ENCODE assay signal across 8 mouse cellular contexts in the genomic region with DNA sequence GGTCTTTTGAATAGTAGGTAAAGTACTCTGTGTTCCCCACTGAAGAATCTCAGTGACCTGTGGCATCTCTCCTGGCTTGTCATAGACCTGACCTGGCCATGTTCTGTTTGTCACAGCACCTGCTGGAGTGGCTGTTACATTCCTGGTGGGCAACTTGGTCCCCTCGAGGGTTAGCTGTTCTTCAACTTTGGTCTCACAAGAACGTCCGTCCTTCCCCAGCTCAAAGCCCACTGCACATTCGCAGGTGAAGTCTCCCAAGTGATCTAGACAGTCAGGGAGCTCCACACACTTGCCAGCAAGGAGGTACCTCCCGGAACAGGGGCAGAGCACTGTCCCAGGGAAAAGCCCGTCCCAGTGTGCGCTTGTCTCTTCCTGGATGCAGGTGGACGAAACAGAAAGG. TPM values are rescaled to one million over a fixed set of nuclear protein-coding genes. Genes with fewer than 3 reads are reported as not detected.
DNase-seq lines count a peak whose midpoint lies in the region; ATAC-seq and TF ChIP-seq lines count a peak whose summit lies in the region.

No protein-coding gene starts in this region.

- 0 out of 2 replicates have a peak, but pooled peaks have one; percentile 24 for ATAC-seq in frontal cortex, adult (ENCODE audit: low TSS enrichment)
- ATAC-seq in heart, embryonic 16.5 days (replicated peaks; ENCODE audit: extremely low read depth, insufficient read depth, low FRiP score): no peak
- no peak for ATAC-seq in liver, embryonic 16.5 days (ENCODE audit: low read depth)

- H3K27ac ChIP-seq in ES-E14 (ENCODE audit: insufficient read depth, low read depth, low read length, poor library complexity, severe bottlenecking): no peak overlapping the region
- peak overlapping the region; percentile 88 for H3K27ac ChIP-seq in heart, embryonic 16.5 days (ENCODE audit: low read length)
- H3K27ac ChIP-seq in liver, embryonic 16.5 days (ENCODE audit: low read length): no peak overlapping the region

- WGBS in heart, embryonic 16.5 days: 21% methylated on average over 8 of the region's 8 CpGs
- WGBS in liver, embryonic 16.5 days (ENCODE audit: insufficient replicate concordance): 11% methylated on average over 8 of the region's 8 CpGs

- peaks cover 0 to 2% of the 10 kb centered on the region in 2 experiments; a peak in 1 of 4 replicates for H3K4me1 ChIP-seq in ES-E14 (ENCODE audit: control insufficient read depth in 2 of 2, insufficient read depth in 2 of 2, low read length in 2 of 2, poor library complexity in 1 of 2)
- no peaks in the 10 kb centered on the region for H3K4me1 ChIP-seq in heart, embryonic 16.5 days (ENCODE audit: control insufficient read depth, insufficient read depth, low read length)
- no peaks in the 10 kb centered on the region for H3K4me1 ChIP-seq in liver, embryonic 16.5 days (ENCODE audit: control insufficient read depth, low read depth, low read length)

- no peaks in the 10 kb centered on the region for H3K36me3 ChIP-seq in ES-E14 (ENCODE audit: control insufficient read depth, insufficient read depth, low read length, poor library complexity, severe bottlenecking)
- H3K36me3 ChIP-seq in heart, embryonic 16.5 days (ENCODE audit: control insufficient read depth, insufficient read depth): no peaks in the 10 kb centered on the region
- H3K36me3 ChIP-seq in liver, embryonic 16.5 days (ENCODE audit: control insufficient read depth, insufficient read depth): no peaks in the 10 kb centered on the region

- H3K4me2 ChIP-seq in heart, embryonic 16.5 days (ENCODE audit: low read depth, low read length): peak overlapping the region; percentile 70
- peak overlapping the region; percentile 37; the same call in 1 of the 2 replicates for H3K4me2 ChIP-seq in liver, embryonic 16.5 days (ENCODE audit: low read depth, low read length)

- peak overlapping the region; percentile 21 to 55 for H3K4me3 ChIP-seq in ES-E14 (ENCODE audit: insufficient read depth in 1 of 2, low read depth in 1 of 2, low read length in 2 of 2, poor library complexity in 1 of 2, severe bottlenecking in 1 of 2)
- H3K4me3 ChIP-seq in heart, embryonic 16.5 days (ENCODE audit: low read length): peak overlapping the region; percentile 57
- H3K4me3 ChIP-seq in liver, embryonic 16.5 days (ENCODE audit: low read depth, low read length): peak overlapping the region; percentile 24

- no peaks in the 10 kb centered on the region for H3K9me3 ChIP-seq in ES-E14 (ENCODE audit: control insufficient read depth, insufficient read depth, low read depth, low read length)
- no peaks in the 10 kb centered on the region for H3K9me3 ChIP-seq in heart, embryonic 16.5 days (replicated peaks; ENCODE audit: control insufficient read depth, low read length)
- H3K9me3 ChIP-seq in liver, embryonic 16.5 days (replicated peaks; ENCODE audit: control insufficient read depth, low read length): no peaks in the 10 kb centered on the region

- H3K9ac ChIP-seq in ES-E14 (ENCODE audit: insufficient read depth, low read depth, low read length, poor library complexity, severe bottlenecking): no peak overlapping the region
- peak overlapping the region; percentile 74 for H3K9ac ChIP-seq in heart, embryonic 16.5 days (ENCODE audit: low read length)
- no peak overlapping the region for H3K9ac ChIP-seq in liver, embryonic 16.5 days (ENCODE audit: low read depth, low read length)

- H3K27me3 ChIP-seq in heart, embryonic 16.5 days (ENCODE audit: control insufficient read depth, insufficient read depth, low read length): no peaks in the 10 kb centered on the region
- no peaks in the 10 kb centered on the region for H3K27me3 ChIP-seq in liver, embryonic 16.5 days (ENCODE audit: control insufficient read depth, insufficient read depth, low read depth, low read length)

- no peak for DNase-seq in frontal cortex, postnatal 10 days (ENCODE audit: low spot score in 2 of 2)
- no peak for DNase-seq in ES-E14 (ENCODE audit: low read depth, low spot score)
- DNase-seq in retina, postnatal 1 day: no peak
- DNase-seq in adrenal gland, postnatal 25 days: no peak
- no peak for DNase-seq in urinary bladder, adult 18-20 months (ENCODE audit: low spot score in 2 of 2)

- in situ Hi-C loops in ES-E14 (cut with MboI; ENCODE audit: low sequenced_read_pairs in 2 of 2, unreplicated experiment in 2 of 2): no loop called here

TF ChIP-seq in ES-E14, 5 proteins besides CTCF, POLR2A, EP300 and RAD21:
- TF ChIP-seq MAFK (IDR thresholded peaks at IDR 0.05; ENCODE audit: insufficient read depth, low read depth, low read length): no peak
- TF ChIP-seq CHD2 (IDR thresholded peaks at IDR 0.05; ENCODE audit: low read depth, low read length): no peak
- no peak for TF ChIP-seq ZNF384 (IDR thresholded peaks at IDR 0.05; ENCODE audit: low read depth, low read length)
- no peak for TF ChIP-seq ZC3H11A (IDR thresholded peaks at IDR 0.05; ENCODE audit: borderline replicate concordance, low read depth, low read length)
- TF ChIP-seq HCFC1 (IDR thresholded peaks at IDR 0.05; ENCODE audit: borderline replicate concordance, insufficient read depth, low read length): no peak
TF ChIP-seq in ES-E14: peak in this region for 0.

RNA-seq across cellular contexts. Expression of a gene that starts 1.3 kb away (rescaled TPM):
- total RNA-seq in ES-E14 (2012; rRNA removed): 0.18 TPM in 1 of 2 replicates, not detected in the other
- 22.0 and 22.1 TPM in 2 replicates for polyA plus RNA-seq in heart, embryonic 16.5 days (2015; fragmentation: Nextera tagmentation; extraction: Ambion mirVana)
- 6.6 and 6.7 TPM in 2 replicates for polyA plus RNA-seq in liver, embryonic 16.5 days (2015; fragmentation: Nextera tagmentation; extraction: Ambion mirVana)
- 7.8 and 10.0 TPM in 2 replicates for total RNA-seq in adrenal gland, postnatal 25 days (2021)

RNA-seq across cellular contexts. Expression of a gene that starts 56.2 kb away (rescaled TPM):
- total RNA-seq in ES-E14 (2012; rRNA removed): not detected in 2 replicates
- polyA plus RNA-seq in heart, embryonic 16.5 days (2015; fragmentation: Nextera tagmentation; extraction: Ambion mirVana): 0.25 and 0.29 TPM in 2 replicates
- polyA plus RNA-seq in liver, embryonic 16.5 days (2015; fragmentation: Nextera tagmentation; extraction: Ambion mirVana): not detected in 2 replicates
- not detected in 2 replicates for total RNA-seq in adrenal gland, postnatal 25 days (2021)
